Mouse (Mus musculus) cerebellum, adult 11-12 months (tissue): ENCODE results near the gene Trim17.

Experiments used
- DNase-seq: peaks from one replicate; pipeline ENCODE4 v3.0.0; 2022

Gene Trim17

DNA sequence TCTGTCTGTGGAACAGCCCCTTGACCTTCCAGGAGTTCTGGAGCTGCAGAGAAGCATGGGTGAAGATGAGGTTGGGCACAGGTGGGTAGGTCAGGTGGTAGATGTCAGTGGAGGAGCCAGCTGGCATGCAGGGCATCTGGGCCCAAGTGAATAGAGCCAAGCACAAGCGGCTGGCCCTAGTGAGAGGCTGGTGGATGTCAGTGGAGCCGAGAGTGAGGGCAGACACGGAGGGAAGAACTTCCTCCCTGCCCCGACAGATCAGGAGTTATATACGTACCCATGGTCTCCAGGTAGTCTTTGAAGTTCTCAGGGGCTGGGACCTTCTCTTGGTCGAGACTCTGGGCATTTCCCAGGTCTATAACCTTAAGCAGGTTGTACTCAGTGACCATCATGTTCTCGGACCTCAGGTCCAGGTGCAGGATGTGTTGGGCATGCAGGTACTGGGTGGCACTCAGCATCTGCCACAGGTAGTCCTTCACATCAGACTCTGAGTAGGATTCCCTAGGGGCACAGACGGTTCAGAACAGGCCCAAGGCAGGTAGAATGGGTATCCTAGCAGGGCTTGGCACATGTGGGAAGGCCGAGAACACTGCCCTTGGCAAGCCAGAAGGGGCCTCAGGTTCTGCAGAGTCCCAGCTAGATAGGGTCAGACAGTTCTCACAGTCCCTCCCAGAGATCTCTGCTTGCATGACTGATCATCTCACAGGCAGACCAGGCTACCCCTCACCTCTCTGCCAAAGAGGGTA, 40.7 kb downstream of the Trim17 start:
- DNase-seq, result no peak

DNA sequence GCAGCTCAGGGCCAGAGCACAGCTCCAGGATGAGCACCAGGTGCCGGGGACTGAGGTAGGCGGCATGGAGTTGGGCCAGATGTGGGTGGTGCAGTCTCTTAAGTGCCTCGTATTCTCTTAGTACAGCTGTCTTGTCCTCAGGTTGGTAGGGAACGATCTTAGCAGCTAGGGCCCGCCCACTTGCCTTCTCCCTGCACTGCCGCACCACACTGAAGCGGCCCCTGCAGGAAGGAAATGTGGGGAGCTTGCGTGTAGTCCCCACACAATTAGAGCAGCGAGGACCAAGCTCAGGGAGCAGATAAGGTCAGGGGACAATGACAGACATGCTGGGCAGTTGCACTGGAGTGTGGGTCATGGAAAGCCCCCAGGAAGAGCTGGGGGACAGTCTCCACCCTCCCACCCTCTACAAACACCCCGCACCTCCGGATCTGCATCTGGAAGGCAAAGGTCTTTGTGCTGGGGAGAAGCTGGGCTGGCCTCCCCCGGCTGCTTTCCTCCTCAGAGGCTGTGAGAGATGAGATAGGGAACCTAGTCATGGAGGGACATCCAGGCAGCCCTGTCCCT, 41.4 kb downstream of the Trim17 start:
- no peak for DNase-seq

DNA sequence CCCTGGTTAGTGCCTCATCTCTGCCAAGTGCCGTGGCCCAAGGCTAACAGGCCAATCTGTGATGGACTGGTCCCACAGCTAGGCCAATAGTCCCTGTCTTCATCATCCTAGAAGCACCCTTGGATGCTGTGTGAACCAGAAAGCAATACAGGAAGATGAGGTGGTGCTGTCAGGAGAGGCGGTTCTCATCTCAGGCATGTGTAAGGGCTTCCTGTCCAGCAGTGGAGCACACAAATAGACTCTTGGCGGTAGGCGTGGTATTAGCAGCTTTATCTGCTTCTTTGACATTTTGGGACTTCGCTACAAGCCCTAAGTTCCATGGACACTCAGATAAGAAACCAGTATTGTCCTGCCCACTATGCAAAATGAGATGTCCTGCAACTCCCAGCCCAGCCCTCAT, 43.1 kb downstream of the Trim17 start:
- DNase-seq, result no peak

DNA sequence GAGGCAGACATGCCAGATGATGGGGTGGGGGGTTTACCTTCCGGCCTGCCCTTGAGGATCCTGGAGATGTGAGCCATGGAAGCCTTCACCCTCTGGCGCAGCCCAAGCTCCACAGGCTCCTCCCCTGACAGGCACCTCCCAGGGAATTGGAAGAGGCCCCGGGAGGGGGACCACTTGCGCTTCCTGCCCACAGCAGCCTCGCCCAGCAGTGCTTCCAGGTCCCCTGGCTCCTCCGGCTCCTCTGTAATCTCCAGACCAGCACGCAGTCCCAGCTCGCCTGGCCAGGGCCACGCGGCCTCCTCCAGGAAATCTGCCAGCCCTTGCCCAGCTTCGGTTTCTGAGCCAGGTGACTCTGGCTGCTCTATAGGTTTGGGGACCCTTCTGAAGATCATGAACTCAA, 44.7 kb downstream of the Trim17 start:
- no peak for DNase-seq

DNA sequence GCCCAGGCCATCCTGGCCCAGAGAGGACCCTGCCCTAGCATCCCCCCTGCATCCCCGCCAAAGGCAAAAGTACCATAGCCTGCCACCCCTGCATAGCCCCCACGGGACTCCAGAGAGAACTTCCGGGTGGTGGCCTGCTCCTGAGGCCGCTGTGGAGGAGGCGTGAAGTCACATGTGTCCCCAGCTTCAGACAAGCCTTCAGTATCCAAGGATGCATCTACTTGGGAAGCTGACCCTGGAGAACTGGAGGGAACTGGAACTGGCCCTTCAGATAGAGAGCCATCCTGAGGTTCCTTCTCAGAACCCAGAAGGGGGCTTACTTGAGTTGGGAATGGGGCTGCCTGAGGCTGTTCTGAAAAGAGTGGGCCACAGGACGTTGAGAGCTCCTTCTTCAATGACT, 45.3 kb downstream of the Trim17 start:
- DNase-seq, result no peak

DNA sequence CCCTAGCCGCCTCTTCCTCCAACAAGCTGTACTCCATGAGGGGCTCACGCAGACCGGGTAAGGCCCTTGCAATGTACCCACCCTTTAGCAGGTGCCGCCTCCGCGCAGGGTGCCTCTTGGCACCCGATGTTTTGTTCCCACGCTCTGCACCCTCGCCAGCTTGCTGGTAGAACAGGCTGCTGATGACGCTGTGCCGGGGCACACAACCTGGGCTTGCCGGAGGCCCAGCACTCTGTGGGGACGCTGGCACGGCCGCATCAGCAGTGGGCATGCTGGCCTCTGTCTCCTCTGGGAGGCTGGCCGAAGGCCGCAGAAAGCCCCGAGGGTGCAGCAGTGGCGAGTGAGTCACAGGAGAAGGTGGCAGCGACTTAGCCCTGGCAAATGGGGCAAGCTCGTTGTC, 46.1 kb downstream of the Trim17 start:
- no peak for DNase-seq

DNA sequence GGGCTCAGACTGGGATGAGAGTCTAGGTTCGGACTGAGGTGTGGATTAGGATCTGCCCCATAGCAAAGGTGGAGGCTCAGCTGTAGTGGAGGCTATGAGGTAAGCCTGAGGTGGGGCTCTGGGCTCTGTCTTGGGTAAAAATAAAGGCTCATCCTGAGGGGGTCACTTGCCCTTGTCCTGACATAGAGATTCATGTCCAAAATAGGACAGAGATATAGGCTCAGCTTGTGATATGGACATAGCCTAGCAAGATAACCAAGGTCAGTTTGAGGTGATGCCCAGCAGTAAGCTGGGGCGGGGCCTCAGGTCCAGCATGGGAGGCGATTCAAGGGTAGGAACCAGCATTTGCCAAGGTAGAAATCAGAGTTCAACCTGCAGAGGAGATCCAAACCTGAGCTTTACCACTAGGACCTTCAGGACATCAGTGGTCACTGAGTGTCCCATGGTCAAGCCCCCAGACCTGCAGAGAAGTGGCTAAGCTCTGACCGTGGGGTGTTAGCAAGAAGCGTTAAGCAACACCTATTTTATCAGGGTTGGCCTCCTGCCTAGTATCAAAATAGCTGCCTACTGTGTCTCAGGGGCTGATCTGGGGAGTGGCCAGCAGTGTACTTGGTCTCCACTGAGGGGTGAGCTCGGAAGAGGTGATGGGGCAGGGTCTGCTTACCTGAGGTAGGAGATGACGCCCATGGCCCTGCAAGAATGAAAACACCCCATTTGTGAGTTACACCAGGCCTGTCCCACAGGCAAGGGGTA, 48.0 kb downstream of the Trim17 start:
- DNase-seq, result no peak

DNA sequence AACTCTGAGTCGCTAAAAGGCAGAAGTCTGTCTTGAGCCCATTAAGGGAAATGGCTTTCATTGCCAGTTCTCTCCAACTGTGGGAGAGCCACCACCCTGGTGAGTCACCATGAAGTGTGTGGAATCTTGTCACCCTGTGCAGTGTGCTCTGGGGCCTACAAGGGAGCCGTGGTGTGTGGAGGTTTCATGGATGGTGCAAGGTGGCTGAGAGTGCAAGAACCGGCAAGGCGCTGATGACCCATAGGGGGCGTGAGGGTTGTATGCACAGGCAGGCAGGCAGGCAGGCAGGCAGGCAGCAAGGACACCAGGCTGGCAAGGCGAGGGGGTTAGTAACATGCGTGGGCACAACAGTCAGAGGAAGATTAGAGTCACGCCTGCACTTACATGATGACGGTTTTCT, 60.6 kb downstream of the Trim17 start:
- DNase-seq, result no peak
